Mouse (Mus musculus): ENCODE results near the gene Whrn. TPM values are rescaled to one million over a fixed set of nuclear protein-coding genes. Genes with fewer than 3 reads are reported as not detected.

Gene Whrn
- polyA plus RNA-seq, 1 experiment from 2014 or later = 5.9 TPM

- H3K9ac ChIP-seq (ENCODE audit: low read depth, low read length) = no peak overlapping the region
- no peaks in the 10 kb centered on the region for H3K9me3 ChIP-seq (ENCODE audit: control insufficient read depth, low read length)
- H3K27ac ChIP-seq (ENCODE audit: low read depth, low read length) = no peak overlapping the region
- no peak overlapping the region for H3K4me3 ChIP-seq (ENCODE audit: low read depth, low read length)
- DNase-seq (ENCODE audit: low spot score) (no peak), ATAC-seq (ENCODE audit: low FRiP score) (no peak)
- WGBS = 86% methylated on average over 5 of the region's 5 CpGs
- H3K36me3 ChIP-seq (ENCODE audit: control insufficient read depth, insufficient read depth, low read length) = 0 out of 2 replicates have a peak, but pooled peaks cover 5% of the 10 kb centered on the region
- H3K4me1 ChIP-seq (replicated peaks; ENCODE audit: control insufficient read depth, insufficient read depth, low read length) = no peaks in the 10 kb centered on the region
- no peak overlapping the region for H3K4me2 ChIP-seq (replicated peaks; ENCODE audit: low read depth, low read length)
- H3K27me3 ChIP-seq (ENCODE audit: control insufficient read depth, insufficient read depth, low read length) = no peaks in the 10 kb centered on the region
Observed at GRCm38 (mm10) chr4:63450551-63450950, 45.2 kb downstream of the Whrn start.

- Histone ChIP-seq H3K4me2 (replicated peaks; ENCODE audit: low read depth, low read length) (no peak overlapping the region), H3K4me1 (replicated peaks; ENCODE audit: control insufficient read depth, insufficient read depth, low read length) (no peaks in the 10 kb centered on the region), H3K4me3 (ENCODE audit: low read depth, low read length) (no peak overlapping the region), H3K27ac (ENCODE audit: low read depth, low read length) (no peak overlapping the region), H3K27me3 (ENCODE audit: control insufficient read depth, insufficient read depth, low read length) (no peaks in the 10 kb centered on the region), H3K9ac (ENCODE audit: low read depth, low read length) (no peak overlapping the region), H3K36me3 (ENCODE audit: control insufficient read depth, insufficient read depth, low read length) (0 out of 2 replicates have a peak, but pooled peaks cover 5% of the 10 kb centered on the region), H3K9me3 (ENCODE audit: control insufficient read depth, low read length) (no peaks in the 10 kb centered on the region)
- whole genome bisulfite sequencing = 90% methylated on average over 10 of the region's 10 CpGs
- ATAC-seq (ENCODE audit: low FRiP score) (no peak), DNase-seq (ENCODE audit: low spot score) (no peak)
Observed at GRCm38 (mm10) chr4:63444362-63445066, 51.3 kb downstream of the Whrn start.

- no peak overlapping the region for H3K27ac ChIP-seq (ENCODE audit: low read depth, low read length)
- H3K36me3 ChIP-seq (ENCODE audit: control insufficient read depth, insufficient read depth, low read length) = no peaks in the 10 kb centered on the region
- no peaks in the 10 kb centered on the region for H3K4me1 ChIP-seq (replicated peaks; ENCODE audit: control insufficient read depth, insufficient read depth, low read length)
- H3K9ac ChIP-seq (ENCODE audit: low read depth, low read length) = no peak overlapping the region
- WGBS = 91% methylated on average over 2 of the region's 2 CpGs
- no peak overlapping the region for H3K4me3 ChIP-seq (ENCODE audit: low read depth, low read length)
- no peak for ATAC-seq (ENCODE audit: low FRiP score)
- no peak for DNase-seq (ENCODE audit: low spot score)
- H3K27me3 ChIP-seq (ENCODE audit: control insufficient read depth, insufficient read depth, low read length) = no peaks in the 10 kb centered on the region
- no peaks in the 10 kb centered on the region for H3K9me3 ChIP-seq (ENCODE audit: control insufficient read depth, low read length)
- H3K4me2 ChIP-seq (replicated peaks; ENCODE audit: low read depth, low read length) = no peak overlapping the region
Observed at GRCm38 (mm10) chr4:63443101-63443500, 52.7 kb downstream of the Whrn start.

- H3K27ac ChIP-seq (ENCODE audit: low read depth, low read length) = no peak overlapping the region
- no peak overlapping the region for H3K4me2 ChIP-seq (replicated peaks; ENCODE audit: low read depth, low read length)
- no peaks in the 10 kb centered on the region for H3K4me1 ChIP-seq (replicated peaks; ENCODE audit: control insufficient read depth, insufficient read depth, low read length)
- no peaks in the 10 kb centered on the region for H3K9me3 ChIP-seq (ENCODE audit: control insufficient read depth, low read length)
- H3K27me3 ChIP-seq (ENCODE audit: control insufficient read depth, insufficient read depth, low read length) = no peaks in the 10 kb centered on the region
- H3K36me3 ChIP-seq (ENCODE audit: control insufficient read depth, insufficient read depth, low read length) = no peaks in the 10 kb centered on the region
- 96% methylated on average over 7 of the region's 7 CpGs for WGBS
- H3K4me3 ChIP-seq (ENCODE audit: low read depth, low read length) = no peak overlapping the region
- ATAC-seq (ENCODE audit: low FRiP score) = no peak
- no peak for DNase-seq (ENCODE audit: low spot score)
- H3K9ac ChIP-seq (ENCODE audit: low read depth, low read length) = no peak overlapping the region
Observed at GRCm38 (mm10) chr4:63441616-63442015, 54.2 kb downstream of the Whrn start.

GRCm38 (mm10) chr4:63440262-63440661, 55.5 kb downstream of the Whrn start:
- DNase-seq (ENCODE audit: low spot score) = no peak
- 64% methylated on average over 7 of the region's 7 CpGs for WGBS

GRCm38 (mm10) chr4:63437968-63438367, 57.8 kb downstream of the Whrn start:
- DNase-seq (ENCODE audit: low spot score) (no peak), ATAC-seq (ENCODE audit: low FRiP score) (peak; percentile 29; the same call in 1 of the 2 replicates)
- WGBS = 87% methylated on average over 5 of the region's 5 CpGs
- Histone ChIP-seq H3K9me3 (ENCODE audit: control insufficient read depth, low read length) (no peaks in the 10 kb centered on the region), H3K4me1 (replicated peaks; ENCODE audit: control insufficient read depth, insufficient read depth, low read length) (no peaks in the 10 kb centered on the region), H3K9ac (ENCODE audit: low read depth, low read length) (no peak overlapping the region), H3K4me2 (replicated peaks; ENCODE audit: low read depth, low read length) (no peak overlapping the region), H3K27me3 (ENCODE audit: control insufficient read depth, insufficient read depth, low read length) (no peaks in the 10 kb centered on the region), H3K27ac (ENCODE audit: low read depth, low read length) (no peak overlapping the region), H3K36me3 (ENCODE audit: control insufficient read depth, insufficient read depth, low read length) (no peaks in the 10 kb centered on the region), H3K4me3 (ENCODE audit: low read depth, low read length) (no peak overlapping the region)

More at GRCm38 (mm10) chr4:63440262-63440661, 55.5 kb downstream of the Whrn start:
- Histone ChIP-seq H3K4me1 (replicated peaks; ENCODE audit: control insufficient read depth, insufficient read depth, low read length) (no peaks in the 10 kb centered on the region), H3K9ac (ENCODE audit: low read depth, low read length) (no peak overlapping the region), H3K4me2 (replicated peaks; ENCODE audit: low read depth, low read length) (no peak overlapping the region), H3K9me3 (ENCODE audit: control insufficient read depth, low read length) (no peaks in the 10 kb centered on the region), H3K27me3 (ENCODE audit: control insufficient read depth, insufficient read depth, low read length) (no peaks in the 10 kb centered on the region), H3K4me3 (ENCODE audit: low read depth, low read length) (no peak overlapping the region), H3K36me3 (ENCODE audit: control insufficient read depth, insufficient read depth, low read length) (no peaks in the 10 kb centered on the region), H3K27ac (ENCODE audit: low read depth, low read length) (no peak overlapping the region)
- no peak for ATAC-seq (ENCODE audit: low FRiP score)

GRCm38 (mm10) chr4:63437119-63437815, 58.5 kb downstream of the Whrn start:
- Histone ChIP-seq H3K4me1 (replicated peaks; ENCODE audit: control insufficient read depth, insufficient read depth, low read length) (no peaks in the 10 kb centered on the region), H3K36me3 (ENCODE audit: control insufficient read depth, insufficient read depth, low read length) (no peaks in the 10 kb centered on the region), H3K9me3 (ENCODE audit: control insufficient read depth, low read length) (no peaks in the 10 kb centered on the region), H3K4me3 (ENCODE audit: low read depth, low read length) (no peak overlapping the region), H3K9ac (ENCODE audit: low read depth, low read length) (no peak overlapping the region), H3K27me3 (ENCODE audit: control insufficient read depth, insufficient read depth, low read length) (no peaks in the 10 kb centered on the region), H3K27ac (ENCODE audit: low read depth, low read length) (no peak overlapping the region), H3K4me2 (replicated peaks; ENCODE audit: low read depth, low read length) (no peak overlapping the region)
- ATAC-seq (ENCODE audit: low FRiP score) = peak; percentile 21; the same call in 1 of the 2 replicates
- 78% methylated on average over 16 of the region's 16 CpGs for WGBS
- DNase-seq (ENCODE audit: low spot score) = no peak

GRCm38 (mm10) chr4:63435402-63435801, 60.4 kb downstream of the Whrn start:
- H3K4me3 ChIP-seq (ENCODE audit: low read depth, low read length) = no peak overlapping the region
- no peak overlapping the region for H3K9ac ChIP-seq (ENCODE audit: low read depth, low read length)
- 83% methylated on average over 9 of the region's 9 CpGs for WGBS
- no peak overlapping the region for H3K27ac ChIP-seq (ENCODE audit: low read depth, low read length)
- H3K36me3 ChIP-seq (ENCODE audit: control insufficient read depth, insufficient read depth, low read length) = no peaks in the 10 kb centered on the region
- ATAC-seq (ENCODE audit: low FRiP score) (no peak), DNase-seq (ENCODE audit: low spot score) (no peak)
- no peaks in the 10 kb centered on the region for H3K27me3 ChIP-seq (ENCODE audit: control insufficient read depth, insufficient read depth, low read length)
- no peaks in the 10 kb centered on the region for H3K9me3 ChIP-seq (ENCODE audit: control insufficient read depth, low read length)
- H3K4me2 ChIP-seq (replicated peaks; ENCODE audit: low read depth, low read length) = no peak overlapping the region
- H3K4me1 ChIP-seq (replicated peaks; ENCODE audit: control insufficient read depth, insufficient read depth, low read length) = no peaks in the 10 kb centered on the region

- Histone ChIP-seq H3K4me3 (ENCODE audit: low read depth, low read length) (no peak overlapping the region), H3K27ac (ENCODE audit: low read depth, low read length) (no peak overlapping the region), H3K9ac (ENCODE audit: low read depth, low read length) (no peak overlapping the region), H3K9me3 (ENCODE audit: control insufficient read depth, low read length) (no peaks in the 10 kb centered on the region), H3K36me3 (ENCODE audit: control insufficient read depth, insufficient read depth, low read length) (no peaks in the 10 kb centered on the region), H3K27me3 (ENCODE audit: control insufficient read depth, insufficient read depth, low read length) (no peaks in the 10 kb centered on the region), H3K4me1 (replicated peaks; ENCODE audit: control insufficient read depth, insufficient read depth, low read length) (no peaks in the 10 kb centered on the region), H3K4me2 (replicated peaks; ENCODE audit: low read depth, low read length) (no peak overlapping the region)
- ATAC-seq (ENCODE audit: low FRiP score) = no peak
- 71% methylated on average over 5 of the region's 5 CpGs for WGBS
- DNase-seq (ENCODE audit: low spot score) = no peak
Observed at GRCm38 (mm10) chr4:63431098-63431497, 64.7 kb downstream of the Whrn start.
